Mouse (Mus musculus) megakaryocyte, embryonic 14.5 days (primary cell): ENCODE results near the gene Uba52.

ENCODE experiments used
- FLI1 ChIP-seq: IDR thresholded peaks from 2 replicates; pipeline ENCODE4 v1.6.1; 2012; ENCODE audit warnings: low read length, inconsistent platforms, mixed read lengths
- GATA1 ChIP-seq: IDR thresholded peaks from 3 replicates; pipeline ENCODE4 v1.6.1; 2012; ENCODE audit warnings: mixed read lengths, low read length, inconsistent platforms, borderline replicate concordance

- TF ChIP-seq GATA1 = no peak
- no peak for TF ChIP-seq FLI1
Measured at GRCm38 (mm10) chr8:70477269-70477982, 33.2 kb downstream of the Uba52 start.
